Mouse (Mus musculus) CH12.LX (cell line): ENCODE measurements around the gene Gapdh.

ENCODE experiments used
- BHLHE40 ChIP-seq: IDR thresholded peaks from 2 replicates; pipeline ENCODE4 v1.6.1; 2011; ENCODE audit warnings: mild to moderate bottlenecking, low read depth, low read length, improper control_type of control experiment
- CTCF ChIP-seq, 2 experiments: IDR thresholded peaks in 1 of 2; conservative IDR thresholded peaks in 1 of 2; 2 replicates each; pipeline ENCODE4 v1.5.1; 2011 to 2012; ENCODE audit warnings: low read depth in 2 of 2, low read length in 2 of 2, improper control_type of control experiment in 1 of 2, inconsistent platforms in 1 of 2, mild to moderate bottlenecking in 1 of 2, moderate library complexity in 1 of 2
- E2F4 ChIP-seq: IDR thresholded peaks from 2 replicates; pipeline ENCODE4 v1.6.1; 2011; ENCODE audit warnings: low read depth, low read length, improper control_type of control experiment; ENCODE audit not compliant: insufficient replicate concordance
- EP300 ChIP-seq: IDR thresholded peaks from 2 replicates; pipeline ENCODE4 v1.6.1; 2011; ENCODE audit warnings: low read length, improper control_type of control experiment
- MAFK ChIP-seq: IDR thresholded peaks from 2 replicates; pipeline ENCODE4 v1.6.1; 2011; ENCODE audit warnings: low read length, improper control_type of control experiment; ENCODE audit not compliant: insufficient replicate concordance
- MAX ChIP-seq: IDR thresholded peaks from 2 replicates; pipeline ENCODE4 v1.6.1; 2011; ENCODE audit warnings: low read length, improper control_type of control experiment
- MAZ ChIP-seq: IDR thresholded peaks from 2 replicates; pipeline ENCODE4 v1.6.1; 2012; ENCODE audit warnings: low read depth, mild to moderate bottlenecking, inconsistent platforms, low read length, improper control_type of control experiment, moderate library complexity
- MEF2A ChIP-seq: IDR thresholded peaks from 2 replicates; pipeline ENCODE4 v1.6.1; 2014; ENCODE audit warnings: low read depth, mild to moderate bottlenecking, inconsistent platforms, low read length, improper control_type of control experiment, borderline replicate concordance
- POLR2A ChIP-seq: IDR thresholded peaks from 2 replicates; pipeline ENCODE4 v1.6.1; 2011; ENCODE audit warnings: low read depth, mild to moderate bottlenecking, improper control_type of control experiment, low read length
- SMC3 ChIP-seq: IDR thresholded peaks from 2 replicates; pipeline ENCODE4 v1.6.1; 2011; ENCODE audit warnings: low read depth, low read length, improper control_type of control experiment
- USF1 ChIP-seq: IDR thresholded peaks from 2 replicates; pipeline ENCODE4 v1.6.1; 2014; ENCODE audit warnings: low read depth, mild to moderate bottlenecking, inconsistent platforms, low read length, improper control_type of control experiment
- ZMIZ1 ChIP-seq: IDR thresholded peaks from 2 replicates; pipeline ENCODE4 v1.6.1; 2012; ENCODE audit warnings: low read depth, mild to moderate bottlenecking, inconsistent platforms, low read length, improper control_type of control experiment

DNA sequence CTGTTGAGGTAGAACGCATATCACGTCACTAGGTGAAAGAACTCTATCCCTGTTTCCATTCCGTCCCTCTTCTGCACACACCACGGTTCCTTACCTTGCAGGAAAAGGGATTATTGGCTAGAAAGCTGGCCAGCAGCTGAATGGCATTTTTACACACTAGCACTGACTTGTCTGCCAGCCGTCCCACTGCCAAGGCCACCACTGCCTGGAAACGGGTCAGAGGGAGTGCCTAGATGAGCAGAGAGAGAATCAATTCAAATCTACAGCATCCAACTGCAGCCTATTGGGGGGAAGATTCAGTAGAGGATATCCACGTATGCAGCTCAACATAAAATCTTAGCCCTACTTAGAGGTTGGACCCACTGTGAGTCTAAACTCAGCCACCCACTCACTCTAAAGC is 13.3 kb upstream of the Gapdh start:
- TF ChIP-seq MAX, result no peak
- TF ChIP-seq USF1, result no peak
- no peak for TF ChIP-seq POLR2A
- no peak for TF ChIP-seq EP300
- no peak for TF ChIP-seq BHLHE40
- no peak for TF ChIP-seq CTCF (conservative IDR thresholded peaks at IDR 0.05 in 1 of 2, IDR thresholded peaks at IDR 0.05 in 1 of 2; ENCODE audit: low read depth in 2 of 2, low read length in 2 of 2)
- TF ChIP-seq MEF2A, result no peak
- no peak for TF ChIP-seq SMC3
- TF ChIP-seq MAZ, result no peak
- no peak for TF ChIP-seq E2F4
- TF ChIP-seq ZMIZ1, result no peak
- no peak for TF ChIP-seq MAFK
